Comparison of ENCODE assay signal across 10 mouse cellular contexts in the genomic region with DNA sequence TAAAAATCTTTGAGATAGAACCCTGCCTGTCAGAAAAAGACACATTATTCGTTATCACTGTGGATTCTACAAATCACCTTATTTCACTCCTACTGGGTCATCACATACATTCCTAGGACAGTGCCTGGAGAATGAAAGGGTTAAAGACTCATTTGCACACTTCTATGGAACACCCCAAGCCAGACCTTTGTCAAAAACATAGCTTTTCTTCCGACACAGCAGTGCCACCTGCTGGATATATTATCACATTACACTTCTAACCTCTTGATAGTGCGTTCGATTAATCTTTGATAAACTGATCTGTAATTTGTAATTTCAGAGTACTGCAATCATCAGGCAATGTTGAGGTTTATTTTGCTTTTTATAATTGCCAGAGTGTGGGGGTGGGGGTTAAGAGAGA. TPM values are rescaled to one million over a fixed set of nuclear protein-coding genes. Genes with fewer than 3 reads are reported as not detected.
A peak's percentile ranks its signal among the peaks of the same experiment; 100 is the strongest.
DNase-seq lines count a peak whose midpoint lies in the region; ATAC-seq and TF ChIP-seq lines count a peak whose summit lies in the region.
"Had no signal": no experiment of that assay in that cellular context is flagged by ENCODE, and none has a peak within 500 bp of the region (broad histone marks: within the 10 kb centered on the region; RNA-seq: fewer than 3 reads in every experiment).

No protein-coding gene starts in this region.

- H3K79me2 ChIP-seq in heart, adult 2 months (replicated peaks; ENCODE audit: control insufficient read depth, insufficient read depth, low read length), result no peaks in the 10 kb centered on the region

- peak; percentile 84 for TF ChIP-seq CTCF in heart, adult 2 months (IDR thresholded peaks at IDR 0.05)

- H3K4me1 ChIP-seq in heart, adult 2 months (ENCODE audit: control insufficient read depth, insufficient read depth, low read length), result no peaks in the 10 kb centered on the region
- H3K4me1 ChIP-seq in heart, embryonic 11.5 days (ENCODE audit: control insufficient read depth, insufficient read depth, low read length), result no peaks in the 10 kb centered on the region
- no peaks in the 10 kb centered on the region for H3K4me1 ChIP-seq in forebrain, embryonic 10.5 days
- H3K4me1 ChIP-seq in intestine, embryonic 16.5 days (ENCODE audit: control insufficient read depth, insufficient read depth, low read length), result no peaks in the 10 kb centered on the region

- WGBS in heart, adult 2 months, result 24% methylated on average over 4 of the region's 4 CpGs
- WGBS in heart, embryonic 11.5 days (ENCODE audit: insufficient replicate concordance), result 22% methylated on average over 4 of the region's 4 CpGs
- 36% methylated on average over 4 of the region's 4 CpGs for WGBS in forebrain, embryonic 10.5 days
- 31% methylated on average over 4 of the region's 4 CpGs for WGBS in intestine, embryonic 16.5 days

- no peaks in the 10 kb centered on the region for H3K36me3 ChIP-seq in heart, adult 2 months (ENCODE audit: control insufficient read depth, insufficient read depth, low read length)
- H3K36me3 ChIP-seq in heart, embryonic 11.5 days (ENCODE audit: control insufficient read depth, insufficient read depth, low read length), result no peaks in the 10 kb centered on the region
- H3K36me3 ChIP-seq in forebrain, embryonic 10.5 days (replicated peaks), result no peaks in the 10 kb centered on the region
- H3K36me3 ChIP-seq in intestine, embryonic 16.5 days (ENCODE audit: control insufficient read depth, insufficient read depth, low read length), result no peaks in the 10 kb centered on the region

- intact Hi-C loops in heart, adult 2 months (cut with DNase I), result loop anchor here (1.0 to 2.0 kb wide), 2 partner anchors 76 to 528 kb away; no protein-coding TSS in a partner anchor

- no peak overlapping the region for H3K4me2 ChIP-seq in heart, embryonic 11.5 days
- H3K4me2 ChIP-seq in intestine, embryonic 16.5 days (ENCODE audit: low read depth, low read length), result no peak overlapping the region

- 0 out of 2 replicates have a peak, but pooled peaks cover 2% of the 10 kb centered on the region for H3K27me3 ChIP-seq in heart, adult 2 months (ENCODE audit: control insufficient read depth, insufficient read depth, low read length)
- no peaks in the 10 kb centered on the region for H3K27me3 ChIP-seq in heart, embryonic 11.5 days (ENCODE audit: control insufficient read depth, insufficient read depth, low read length)
- H3K27me3 ChIP-seq in forebrain, embryonic 10.5 days (ENCODE audit: poor library complexity, severe bottlenecking), result no peaks in the 10 kb centered on the region
- no peaks in the 10 kb centered on the region for H3K27me3 ChIP-seq in intestine, embryonic 16.5 days (replicated peaks; ENCODE audit: control insufficient read depth, insufficient read depth, low read length)

- no peak for DNase-seq in heart, adult 2 months
- peak; percentile 29 for DNase-seq in ovary, postnatal 14 days (ENCODE audit: low spot score)
- no peak for DNase-seq in ovary, postnatal 10 days (ENCODE audit: low spot score)
- DNase-seq in forebrain, embryonic 10.5 days (ENCODE audit: extremely low spot score, low spot score), result peak; percentile 25
- DNase-seq in lung, postnatal 36 days, result peak; percentile 29
- no peak for DNase-seq in urinary bladder, adult 18-20 months (ENCODE audit: low spot score in 2 of 2)

- H3K9me3 ChIP-seq in heart, embryonic 11.5 days (replicated peaks; ENCODE audit: control insufficient read depth, low read length), result 0 out of 2 replicates have a peak, but pooled peaks cover 2% of the 10 kb centered on the region
- no peaks in the 10 kb centered on the region for H3K9me3 ChIP-seq in forebrain, embryonic 10.5 days
- no peaks in the 10 kb centered on the region for H3K9me3 ChIP-seq in intestine, embryonic 16.5 days (ENCODE audit: control insufficient read depth, low read length)

- no peak for ATAC-seq in heart, embryonic 11.5 days (replicated peaks; ENCODE audit: insufficient number of reproducible peaks, low FRiP score, low TSS enrichment)
- ATAC-seq in intestine, embryonic 16.5 days, result no peak

- H3K4me3 ChIP-seq in heart, adult 2 months, result no peak overlapping the region
- H3K4me3 ChIP-seq in heart, embryonic 11.5 days (ENCODE audit: low read depth, low read length), result no peak overlapping the region
- no peak overlapping the region for H3K4me3 ChIP-seq in forebrain, embryonic 10.5 days
- H3K4me3 ChIP-seq in intestine, embryonic 16.5 days (ENCODE audit: low read length), result no peak overlapping the region

- no peak for TF ChIP-seq POLR2A in heart, adult 2 months (IDR thresholded peaks at IDR 0.05; ENCODE audit: insufficient read depth, low read depth, low read length)

- H3K27ac ChIP-seq in heart, adult 2 months, result no peak overlapping the region
- H3K27ac ChIP-seq in heart, embryonic 11.5 days (ENCODE audit: low read depth, low read length), result no peak overlapping the region
- H3K27ac ChIP-seq in forebrain, embryonic 10.5 days, result no peak overlapping the region
- no peak overlapping the region for H3K27ac ChIP-seq in intestine, embryonic 16.5 days (ENCODE audit: low read length)
- H3K27ac ChIP-seq: macrophage had no signal

- no peak overlapping the region for H3K9ac ChIP-seq in heart, adult 2 months (ENCODE audit: low read depth, low read length)
- no peak overlapping the region for H3K9ac ChIP-seq in heart, embryonic 11.5 days (ENCODE audit: low read depth, low read length)
- no peak overlapping the region for H3K9ac ChIP-seq in intestine, embryonic 16.5 days (ENCODE audit: low read depth, low read length)

- no peak for TF ChIP-seq EP300 in heart, adult 2 months (IDR thresholded peaks at IDR 0.05; ENCODE audit: insufficient read depth, low read depth, low read length)

RNA-seq across cellular contexts. Expression of gene Ppp1r17, which starts 31.8 kb away (rescaled TPM):
- not detected for total RNA-seq in heart, adult 2 months (2021)
- 0.10 TPM in 1 of 2 replicates, not detected in the other for polyA plus RNA-seq in heart, adult 2 months (2012; rRNA removed)
- 15.6 and 18.9 TPM in 2 replicates for polyA plus RNA-seq in heart, embryonic 11.5 days (2014; fragmentation: Nextera tagmentation; extraction: Ambion mirVana)
- 1.5 and 1.7 TPM in 2 replicates for polyA plus RNA-seq in forebrain, embryonic 10.5 days (2016; fragmentation: Nextera tagmentation; extraction: Ambion mirVana)
- 0.17 and 0.29 TPM in 2 replicates for polyA plus RNA-seq in intestine, embryonic 16.5 days (2015; fragmentation: Nextera tagmentation; extraction: Ambion mirVana)
- polyA plus RNA-seq: gonadal fat pad, adult 2 months; macrophage had no signal

Comparison
In these comparisons a context has a peak if more than half of its experiments do, and no peak if none do; other contexts are left out.
1. DNase-seq: peak in ovary, postnatal 14 days (single experiment), forebrain, embryonic 10.5 days (single experiment) and lung, postnatal 36 days (single experiment); none in heart, adult 2 months (0 of 2), ovary, postnatal 10 days (single experiment) and urinary bladder, adult 18-20 months (0 of 2).